Mouse (Mus musculus) adrenal gland, postnatal 36 days (tissue): ENCODE results near the gene Poc1a. TPM values are rescaled to one million over a fixed set of nuclear protein-coding genes. Genes with fewer than 3 reads are reported as not detected.

ENCODE experiments used
- DNase-seq, 2 experiments: peaks; one replicate each; pipeline ENCODE4 v3.0.0; 2021; ENCODE audit warnings: mixed read lengths in 1 of 2
- total RNA-seq, 2 experiments: library from RNA; stranded (reverse); gene quantifications; 2 replicates each; pipeline ENCODE4 v1.2.3; 2021

Poc1a gene
- total RNA-seq, 2 experiments from 2014 or later, result 3.6 to 5.6 TPM

DNA sequence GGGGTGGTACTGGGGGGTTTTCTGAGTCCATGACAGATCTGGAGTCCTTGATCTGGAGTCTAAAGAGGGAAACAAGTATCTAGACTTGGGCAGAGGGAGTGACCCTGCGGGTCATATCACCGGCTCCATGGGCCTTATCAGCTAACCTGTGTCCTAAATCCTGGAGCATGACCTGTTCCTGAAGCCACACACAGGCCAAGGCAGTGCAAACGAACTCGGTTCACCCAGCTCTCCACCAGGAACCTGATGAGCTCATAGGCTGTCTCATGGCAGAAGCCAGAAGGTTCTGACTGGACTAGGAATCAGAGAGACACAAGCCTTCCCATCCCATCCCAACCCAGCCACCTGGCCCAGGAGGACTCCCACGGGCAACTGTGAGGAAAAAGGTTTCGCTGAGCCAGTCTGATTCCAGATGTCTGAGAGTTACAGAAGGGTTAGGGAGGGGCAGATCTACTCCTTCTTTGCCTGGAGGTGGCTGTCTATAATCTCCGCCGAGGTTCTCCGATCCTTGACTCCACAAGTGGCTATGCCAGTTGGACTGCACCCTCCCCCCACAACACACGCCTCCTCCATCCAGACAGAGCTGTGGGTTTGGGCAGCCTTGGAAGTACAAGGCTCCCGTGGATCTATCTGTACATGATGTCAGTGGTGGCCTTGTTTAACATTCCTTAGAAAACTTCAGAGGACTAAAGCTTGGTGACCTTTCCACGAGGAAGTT is 15.3 kb upstream of the Poc1a start:
- DNase-seq, result peak; percentile 87 to 89

GRCm38 (mm10) chr9:106266936-106267657 is 13.8 kb upstream of the Poc1a start:
- peak; percentile 89 to 92 for DNase-seq

- DNase-seq, result peak; percentile 46 to 52
These were observed 12.4 kb upstream of the Poc1a start for GRCm38 (mm10) chr9:106268421-106268820.

DNA sequence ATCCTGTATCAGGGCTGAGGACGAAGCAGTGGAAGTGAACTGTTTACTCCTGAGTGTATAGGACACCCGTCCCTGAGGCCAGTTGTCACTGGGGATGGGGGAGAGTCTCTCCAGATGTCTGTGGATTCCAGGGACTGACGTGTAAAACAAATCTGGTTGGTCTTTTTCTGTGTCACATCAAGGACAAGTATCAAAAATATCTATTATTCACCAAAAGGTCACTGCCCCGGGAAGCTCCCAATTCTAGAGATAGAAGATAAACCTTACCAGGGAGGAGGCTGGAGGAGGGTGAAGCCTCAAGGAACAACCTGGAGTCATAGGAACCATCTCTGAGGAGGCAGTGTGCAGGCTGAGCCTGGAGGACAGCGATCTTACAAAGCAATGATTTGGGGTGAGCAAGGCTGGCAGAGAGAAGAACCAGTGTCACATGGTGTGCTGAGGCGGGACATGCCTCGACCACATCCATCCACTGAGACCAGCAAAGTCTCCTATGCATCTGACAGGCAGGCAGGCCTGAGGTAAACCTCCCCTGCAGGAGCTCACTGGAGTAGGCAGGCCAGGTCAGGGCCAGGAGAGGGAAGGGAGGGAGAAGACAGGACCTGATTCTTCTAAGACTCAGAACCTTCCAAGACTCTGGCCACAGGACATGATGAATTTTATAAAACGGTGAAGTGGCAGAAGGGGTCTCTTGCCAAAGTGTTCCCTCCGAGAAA is 11.6 kb upstream of the Poc1a start:
- peak; percentile 47 to 55 for DNase-seq

DNA sequence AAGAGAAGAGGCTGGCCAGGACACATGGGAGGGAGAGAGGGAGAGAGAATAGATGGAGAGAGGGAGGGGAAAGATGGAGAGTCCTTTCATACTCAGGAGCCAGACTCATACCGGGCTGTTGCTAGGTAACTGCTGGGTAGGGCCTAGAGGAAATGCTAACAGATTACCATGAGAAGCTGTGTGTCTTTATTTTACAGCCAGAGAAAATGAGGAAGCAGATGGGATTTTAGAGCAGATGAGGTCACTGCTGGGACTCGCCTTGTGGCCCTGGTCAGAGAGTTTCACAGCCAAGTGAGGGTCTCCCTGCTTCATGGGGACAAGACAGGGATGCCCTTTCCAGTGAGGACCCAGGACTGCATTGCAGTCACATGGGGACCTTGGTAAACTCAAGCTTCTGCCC is 11.0 kb upstream of the Poc1a start:
- DNase-seq, result no peak

DNA sequence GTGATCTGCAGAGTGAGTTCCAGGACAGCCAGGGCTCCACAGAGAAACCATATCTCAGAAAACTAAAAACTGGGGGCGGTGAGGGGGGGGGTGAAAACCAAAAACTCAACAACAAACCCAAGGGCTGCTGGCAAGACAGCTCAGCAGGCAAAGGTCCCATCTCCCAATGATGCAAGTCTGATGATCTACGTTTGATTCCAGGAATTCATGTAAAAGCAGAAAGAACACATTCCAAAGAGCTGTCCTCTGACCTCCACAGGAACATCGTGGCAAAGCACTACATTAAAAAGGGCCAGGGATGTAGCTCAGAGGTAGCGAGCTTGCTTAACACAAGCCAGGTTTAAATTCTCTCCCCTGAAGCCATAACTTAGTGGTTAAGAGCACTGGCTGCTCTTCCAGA is 10.2 kb upstream of the Poc1a start:
- DNase-seq, result peak; percentile 33 to 37

DNA sequence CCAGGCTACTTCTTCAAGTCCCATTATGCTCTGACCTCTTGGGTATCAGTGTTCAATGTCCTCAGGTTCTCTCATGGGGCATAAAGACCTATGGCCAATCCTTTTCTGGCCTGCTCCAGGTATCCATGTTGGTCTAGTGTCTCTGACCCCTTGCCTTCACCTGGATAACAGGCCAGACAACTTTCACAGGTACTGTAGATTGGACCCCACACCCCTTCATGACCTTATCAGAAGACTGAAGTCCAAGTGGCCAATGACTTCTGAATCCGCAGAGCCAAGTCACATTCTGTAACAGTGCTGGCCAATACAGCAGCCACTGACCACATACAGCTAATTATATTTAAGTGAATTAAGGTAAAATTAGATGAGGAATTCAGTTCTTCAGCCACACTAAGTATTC is 8.6 kb upstream of the Poc1a start:
- DNase-seq, result no peak

GRCm38 (mm10) chr9:106273276-106273675 is 7.6 kb upstream of the Poc1a start:
- DNase-seq, result no peak

DNA sequence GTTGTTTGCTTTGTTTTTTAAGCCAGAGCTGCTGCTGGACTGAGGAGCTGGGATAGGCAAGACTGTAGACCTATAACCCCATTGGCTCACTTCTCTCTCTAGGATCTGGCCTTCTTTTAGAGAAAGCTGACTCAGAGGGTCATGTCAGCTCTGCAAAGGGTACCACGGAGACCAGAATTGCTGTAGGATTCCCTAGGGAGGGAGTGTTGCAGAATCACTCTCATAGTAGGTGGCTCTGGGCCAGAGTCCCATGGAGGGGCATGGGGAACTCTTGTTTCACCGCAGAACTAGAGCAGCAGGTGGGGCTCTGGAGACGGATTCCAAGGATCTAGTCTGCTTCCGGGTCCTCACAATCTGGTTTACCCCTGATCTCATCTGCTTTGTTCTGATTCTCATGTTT is 7.1 kb upstream of the Poc1a start:
- peak in 1 of 2 experiments; percentile 42 for DNase-seq

- no peak for DNase-seq
These were observed 6.1 kb upstream of the Poc1a start for GRCm38 (mm10) chr9:106274652-106275180.

DNA sequence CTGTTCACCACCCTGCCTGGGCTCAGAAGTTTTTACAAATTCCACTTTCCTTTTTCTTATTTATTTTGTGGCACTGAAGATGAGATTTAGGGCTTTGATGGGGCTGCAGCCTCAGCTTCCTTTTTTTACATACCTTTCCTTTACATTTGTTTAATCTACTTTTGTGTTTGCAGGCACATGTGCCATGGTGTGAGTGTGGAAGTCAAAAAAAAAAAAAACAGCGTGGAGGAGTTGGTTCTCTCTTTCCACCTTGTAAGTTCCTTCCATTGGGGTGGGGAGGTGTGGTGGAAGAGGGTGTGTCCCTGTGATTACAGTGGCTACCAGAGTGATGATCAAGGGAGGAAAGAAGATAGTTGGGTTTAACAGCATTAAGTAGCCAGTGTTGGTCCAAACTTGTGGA is 5.1 kb upstream of the Poc1a start:
- DNase-seq, result no peak

DNA sequence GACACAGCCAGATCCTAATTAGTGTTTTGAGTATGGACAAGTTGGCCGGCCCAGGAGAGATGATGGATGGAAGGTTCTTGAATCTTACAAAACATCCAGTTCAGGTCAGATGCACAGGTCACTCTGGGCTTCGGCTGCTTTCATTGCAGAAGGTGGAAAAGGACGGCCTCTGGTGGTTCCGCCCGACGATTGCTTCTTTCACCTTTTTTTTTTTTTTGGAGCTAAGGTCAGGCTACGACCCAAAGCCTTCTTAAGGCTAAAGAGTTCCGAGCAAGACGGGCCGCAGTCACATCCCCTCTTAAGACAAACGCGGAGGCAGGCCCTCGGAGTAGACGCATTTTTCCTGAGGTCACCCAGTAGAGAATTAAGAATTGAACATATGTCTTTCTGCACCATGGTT is 475 bp upstream of the Poc1a start:
- DNase-seq, result peak; percentile 69 to 78

GRCm38 (mm10) chr9:106282024-106282423 is 1.2 kb downstream of the Poc1a start:
- no peak for DNase-seq

DNA sequence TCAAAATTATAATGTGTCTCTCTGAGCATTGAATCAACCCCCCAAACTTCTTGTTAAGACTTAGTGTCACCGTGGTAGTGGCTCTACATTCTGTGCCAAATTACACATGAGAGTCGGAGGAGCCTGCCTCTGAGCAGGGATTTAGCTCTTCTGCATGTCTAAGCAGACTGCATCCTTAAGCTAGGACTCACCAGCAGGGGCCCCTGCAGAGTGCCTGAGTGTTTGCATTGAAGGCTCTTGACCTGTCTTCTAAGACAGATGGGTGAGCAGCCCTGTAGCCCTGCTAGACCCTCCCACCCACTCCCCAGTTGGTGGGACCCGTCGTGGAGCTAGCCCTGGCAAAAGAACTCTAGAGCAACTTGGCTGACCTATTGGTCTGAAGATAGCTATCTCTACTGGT is 6.3 kb downstream of the Poc1a start:
- no peak for DNase-seq

- DNase-seq, result peak; percentile 81 to 88
These were observed 8.0 kb downstream of the Poc1a start for GRCm38 (mm10) chr9:106288864-106289263.

DNA sequence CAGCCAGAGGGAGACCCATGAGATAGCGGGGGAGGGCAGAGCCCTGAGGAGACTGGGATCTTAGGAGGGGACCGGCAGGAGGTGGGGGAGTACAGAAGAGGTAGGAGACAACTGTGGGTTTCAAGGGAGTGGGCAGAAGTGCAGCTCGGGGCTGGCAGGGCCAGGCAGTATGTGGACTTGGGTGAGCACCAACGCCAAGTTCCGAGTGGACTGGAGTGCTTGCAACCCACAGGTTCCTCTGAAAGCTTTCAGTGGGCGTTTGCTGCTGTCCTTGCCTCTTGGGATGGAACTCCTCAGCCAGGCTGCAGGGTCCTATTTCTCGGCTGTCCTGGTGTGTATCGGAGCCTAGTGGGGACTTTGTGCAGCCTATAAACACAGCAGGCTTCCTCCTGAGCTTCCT is 9.0 kb downstream of the Poc1a start:
- no peak for DNase-seq

DNA sequence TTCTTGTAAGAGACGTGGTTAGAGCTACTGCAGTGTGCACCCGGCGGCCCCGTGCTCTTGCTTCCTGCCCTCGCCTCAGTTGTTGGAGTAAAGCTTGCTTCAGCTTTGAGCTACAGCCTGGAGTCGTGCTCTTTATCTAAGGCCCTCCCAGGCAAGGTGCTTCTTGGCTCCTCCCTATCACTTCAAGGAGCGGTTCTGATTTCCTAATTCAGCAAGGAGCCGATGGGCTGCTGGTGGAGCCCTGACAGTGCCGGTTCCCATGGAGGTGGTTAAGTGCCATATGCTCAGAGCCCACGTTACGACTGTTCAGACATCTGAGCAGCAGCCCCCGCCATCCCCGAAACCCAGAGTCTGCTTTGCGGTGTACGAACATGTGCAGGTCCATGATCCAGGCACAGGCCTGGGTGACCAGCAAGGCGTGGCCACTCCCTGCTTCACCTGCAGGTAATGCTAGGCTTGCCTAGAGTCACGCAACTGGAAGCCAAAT is 9.8 kb downstream of the Poc1a start:
- DNase-seq, result no peak

DNA sequence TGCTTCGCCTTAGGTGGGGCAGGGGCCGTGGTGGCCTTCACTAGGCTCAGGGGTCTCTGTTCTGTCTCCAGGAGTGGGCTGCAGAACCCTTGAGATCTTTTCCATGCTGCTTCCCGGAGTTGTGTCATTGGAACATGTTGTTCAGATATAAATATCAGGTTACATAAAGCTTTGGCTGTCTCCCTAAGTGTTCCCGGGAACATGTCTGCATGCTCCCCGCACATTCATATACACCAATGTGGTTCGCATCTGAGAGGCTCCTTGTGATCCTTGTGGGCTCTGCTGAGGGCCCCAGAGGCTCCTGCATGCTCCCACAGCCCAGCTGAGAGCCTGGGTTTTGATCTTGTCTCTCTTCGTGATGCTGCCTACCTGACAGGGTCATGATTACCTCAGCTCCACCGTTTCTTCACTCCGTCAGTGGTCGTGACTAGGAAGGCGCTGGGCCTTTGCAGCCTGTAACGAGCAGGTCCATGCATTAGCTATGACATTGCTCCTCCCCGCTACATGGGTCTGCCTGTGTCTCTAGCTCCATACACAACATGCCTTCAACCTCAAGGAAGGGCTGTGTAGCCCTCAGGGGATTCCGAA is 12.8 kb downstream of the Poc1a start:
- no peak for DNase-seq

DNA sequence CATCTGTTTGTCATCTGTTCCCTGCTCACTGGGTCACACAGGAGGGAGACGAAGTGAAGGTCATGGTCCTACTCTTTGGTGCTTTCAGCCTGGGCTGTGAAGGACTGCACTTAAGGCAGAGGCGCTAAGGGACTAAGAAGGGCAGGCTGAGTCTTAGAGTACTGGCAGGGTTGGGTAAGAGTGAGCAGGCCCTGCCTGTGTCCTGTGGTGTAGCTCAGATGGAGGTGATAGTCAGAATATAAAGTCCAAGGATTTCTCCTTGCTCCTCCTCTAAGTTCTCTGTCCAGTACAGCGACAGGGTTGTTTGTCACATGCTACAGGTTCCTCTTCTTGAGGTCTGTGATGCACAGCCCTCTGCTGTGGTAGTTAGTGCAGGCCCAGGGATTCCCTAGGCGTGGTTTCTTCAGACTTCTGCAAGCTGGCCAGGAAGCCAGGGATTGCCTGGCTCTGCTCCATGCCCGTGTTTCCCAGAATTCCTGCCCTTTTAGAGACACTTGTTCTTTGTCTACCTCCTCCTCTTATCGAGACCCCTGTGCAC is 15.8 kb downstream of the Poc1a start:
- no peak for DNase-seq

DNA sequence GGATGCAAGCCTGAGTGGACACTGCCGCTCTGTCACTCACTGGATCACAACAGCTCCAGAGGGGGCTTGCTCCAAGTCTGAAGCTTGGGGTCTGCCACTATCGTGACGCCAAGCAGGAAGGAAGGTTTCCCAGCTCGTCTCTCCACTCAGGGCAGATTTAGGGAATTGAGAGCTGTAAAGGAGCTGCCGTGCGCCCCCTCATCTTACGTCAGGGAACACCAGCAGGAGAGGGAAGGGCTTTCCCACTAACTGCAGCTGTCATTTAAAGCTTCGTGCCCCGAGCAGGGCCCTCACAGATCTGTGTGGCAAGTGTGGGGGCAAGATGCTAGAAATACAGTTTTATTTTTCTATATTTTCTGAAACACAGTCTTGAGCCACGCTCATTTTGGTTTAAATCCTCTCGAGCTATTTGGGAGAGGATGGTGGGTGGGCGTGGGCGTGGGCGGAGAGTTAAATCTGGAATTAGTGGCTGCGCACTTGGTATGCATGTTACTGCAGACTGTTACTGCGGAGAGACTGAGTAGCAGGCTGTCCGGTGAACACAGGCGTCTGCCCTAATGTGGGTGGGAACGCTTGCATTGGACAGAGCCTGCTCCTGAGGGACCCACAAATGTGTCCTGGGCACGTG is 19.4 kb downstream of the Poc1a start:
- DNase-seq, result no peak

GRCm38 (mm10) chr9:106300949-106301348 is 20.1 kb downstream of the Poc1a start:
- no peak for DNase-seq
